Mouse (Mus musculus) liver, embryonic 14.5 days (tissue): ENCODE results near the gene Nek11.

Experiments used
- CTCF ChIP-seq: IDR thresholded peaks from 2 replicates; pipeline ENCODE4 v1.5.1; 2016; ENCODE audit warnings: antibody characterized with exemption, low read depth, control low read depth
- EP300 ChIP-seq: IDR thresholded peaks from 2 replicates; pipeline ENCODE4 v1.6.1; 2016; ENCODE audit warnings: antibody characterized with exemption, low read depth

DNA sequence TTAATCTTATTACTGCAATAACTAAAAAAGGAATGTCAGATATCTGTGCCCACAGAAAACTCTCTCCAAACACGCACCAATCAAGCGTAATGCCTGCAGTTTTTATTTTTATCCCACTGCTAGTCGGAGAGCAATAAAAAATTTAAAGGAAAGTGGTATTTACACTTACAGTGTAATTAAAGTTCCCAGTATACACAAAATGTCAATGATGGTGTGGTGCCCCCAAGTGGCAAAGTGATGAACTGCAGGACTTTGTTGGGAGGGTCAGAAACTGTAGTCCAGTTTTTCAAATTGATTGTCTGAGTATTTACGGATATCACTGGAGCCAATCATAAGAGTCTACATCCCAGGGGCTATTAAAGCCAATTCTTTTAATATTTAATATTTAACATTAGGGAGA is 6.0 kb downstream of the Nek11 start:
- TF ChIP-seq CTCF (peak; percentile 74), EP300 (no peak)
